Mouse (Mus musculus) intestine, embryonic 15.5 days (tissue): ENCODE measurements at regions not wholly inside any gene's neighbourhood (a gene's known extent, or its start where the extent isn't known, plus 50 kb on each side); places are given as distances from the start of the nearest gene placed in this dataset.

Experiments used
- ATAC-seq: fragments of 200-750 bp; cut with Nextera tagmentation; 2 replicates; pipeline ENCODE4 v1.8.0; 2017; ENCODE audit warnings: moderate TSS enrichment, moderate library complexity
- H3K27ac ChIP-seq: fragments of 300-500 bp; sonication (generic); 2 replicates; pipeline ENCODE4 v1.5.1; 2015; ENCODE audit warnings: mild to moderate bottlenecking, inconsistent platforms
- H3K27me3 ChIP-seq: fragments of 300-500 bp; sonication (generic); replicated peaks from 2 replicates; pipeline ENCODE4 v1.6.1; 2015; ENCODE audit warnings: inconsistent platforms
- H3K36me3 ChIP-seq: fragments of 300-500 bp; sonication (generic); 2 replicates; pipeline ENCODE4 v1.6.1; 2015; ENCODE audit warnings: inconsistent platforms
- H3K4me1 ChIP-seq: fragments of 300-500 bp; sonication (generic); replicated peaks from 2 replicates; pipeline ENCODE4 v1.6.1; 2015; ENCODE audit warnings: inconsistent platforms
- H3K4me2 ChIP-seq: fragments of 300-500 bp; sonication (generic); replicated peaks from 2 replicates; pipeline ENCODE4 v1.6.1; 2015; ENCODE audit warnings: mild to moderate bottlenecking, inconsistent platforms
- H3K4me3 ChIP-seq: fragments of 300-500 bp; sonication (generic); replicated peaks from 2 replicates; pipeline ENCODE4 v1.5.1; 2015; ENCODE audit warnings: inconsistent platforms
- H3K9ac ChIP-seq: fragments of 300-500 bp; sonication (generic); 2 replicates; pipeline ENCODE4 v1.6.1; 2015; ENCODE audit warnings: inconsistent platforms
- H3K9me3 ChIP-seq: fragments of 300-500 bp; sonication (generic); 2 replicates; pipeline ENCODE4 v1.6.1; 2016; ENCODE audit warnings: inconsistent platforms
- WGBS: fragments of 180-500 bp; shearing (Covaris S2); methylation state at CpG from one replicate; pipeline ENCODE4 v1.1.7; 2015; 5-methylcytosine and 5-hydroxymethylcytosine counted together

GRCm38 (mm10) chr1:189584831-189585230 lies 103.1 kb downstream of the Cenpf start:
- H3K4me1 ChIP-seq: 0 out of 2 replicates have a peak, but pooled peaks cover 3% of the 10 kb centered on the region
- ATAC-seq: no peak
- H3K27me3 ChIP-seq: no peaks in the 10 kb centered on the region
- H3K4me2 ChIP-seq: no peak overlapping the region
- H3K36me3 ChIP-seq: no peaks in the 10 kb centered on the region
- no peak overlapping the region for H3K4me3 ChIP-seq
- H3K9me3 ChIP-seq: no peaks in the 10 kb centered on the region
- 40% methylated on average over 3 of the region's 3 CpGs for WGBS
- no peak overlapping the region for H3K27ac ChIP-seq
- no peak overlapping the region for H3K9ac ChIP-seq

GRCm38 (mm10) chr1:189581427-189581826 lies 106.5 kb downstream of the Cenpf start:
- Histone ChIP-seq H3K27ac (no peak overlapping the region), H3K9ac (no peak overlapping the region), H3K36me3 (no peaks in the 10 kb centered on the region), H3K4me2 (no peak overlapping the region), H3K4me1 (0 out of 2 replicates have a peak, but pooled peaks cover 9% of the 10 kb centered on the region), H3K4me3 (no peak overlapping the region), H3K9me3 (no peaks in the 10 kb centered on the region), H3K27me3 (no peaks in the 10 kb centered on the region)
- WGBS: 77% methylated on average over 4 of the region's 4 CpGs
- ATAC-seq: no peak

DNA sequence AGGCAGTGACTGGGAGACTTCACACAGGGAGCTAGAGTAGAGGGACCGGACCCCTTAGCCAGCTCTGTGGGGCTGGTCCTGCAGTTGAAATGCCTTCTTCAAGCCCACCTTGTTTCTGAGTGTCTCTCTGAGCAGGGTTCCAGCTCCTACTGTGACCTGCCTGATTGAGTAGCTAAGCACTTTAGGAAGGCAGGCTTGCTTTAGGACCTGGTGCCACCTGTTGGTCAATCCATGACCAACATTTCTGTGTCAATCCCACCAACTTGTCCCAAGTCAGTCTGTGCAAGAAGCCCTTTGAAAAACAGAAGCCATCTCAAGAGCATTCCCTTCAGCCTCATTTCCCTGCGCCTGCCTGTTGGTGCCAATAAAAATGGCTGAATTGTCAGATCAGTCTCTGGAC lies 108.5 kb downstream of the Cenpf start:
- no peaks in the 10 kb centered on the region for H3K9me3 ChIP-seq
- WGBS: 75% methylated on average over 2 of the region's 2 CpGs
- no peaks in the 10 kb centered on the region for H3K27me3 ChIP-seq
- 0 out of 2 replicates have a peak, but pooled peaks cover 9% of the 10 kb centered on the region for H3K4me1 ChIP-seq
- H3K4me2 ChIP-seq: no peak overlapping the region
- peak; percentile 39; the same call in 1 of the 2 replicates for ATAC-seq
- no peak overlapping the region for H3K4me3 ChIP-seq
- H3K9ac ChIP-seq: no peak overlapping the region
- H3K27ac ChIP-seq: no peak overlapping the region
- H3K36me3 ChIP-seq: no peaks in the 10 kb centered on the region

DNA sequence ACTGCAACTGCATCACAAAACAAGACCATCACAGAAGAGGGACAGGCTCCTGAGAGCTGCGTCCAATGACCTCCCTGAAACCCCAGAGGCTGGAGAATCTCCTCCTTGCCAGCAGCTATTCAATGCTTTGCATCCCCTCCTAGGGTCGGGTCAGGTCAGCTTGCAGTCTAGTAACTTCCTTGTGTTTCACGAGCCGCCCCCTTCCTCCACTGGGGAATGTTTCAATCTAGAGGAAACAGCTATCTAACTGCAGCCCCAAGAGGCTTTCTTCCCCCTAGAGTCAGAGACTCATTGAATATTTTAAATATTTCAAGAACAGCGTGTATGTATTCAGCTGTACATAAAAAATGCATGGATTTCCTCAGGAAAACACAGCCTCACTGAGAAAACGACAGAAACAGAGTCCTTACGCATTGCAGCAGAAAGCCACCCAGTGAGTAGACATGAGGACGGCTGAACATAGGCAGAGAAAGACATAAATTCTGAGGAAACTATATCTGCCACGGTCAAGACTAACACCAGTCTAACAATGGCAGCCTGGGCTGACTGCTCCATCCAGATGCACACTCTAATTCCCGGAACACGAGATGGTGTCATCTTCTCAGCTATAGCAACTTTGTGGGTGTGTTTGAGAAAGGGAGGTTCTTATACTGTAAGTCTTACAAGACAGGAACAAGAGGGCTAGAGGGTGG lies 111.4 kb downstream of the Cenpf start:
- Histone ChIP-seq H3K4me3 (no peak overlapping the region), H3K9ac (no peak overlapping the region), H3K4me1 (0 out of 2 replicates have a peak, but pooled peaks cover 9% of the 10 kb centered on the region), H3K4me2 (no peak overlapping the region), H3K9me3 (no peaks in the 10 kb centered on the region), H3K36me3 (no peaks in the 10 kb centered on the region), H3K27me3 (no peaks in the 10 kb centered on the region), H3K27ac (peak overlapping the region; percentile 15; the same call in 1 of the 2 replicates)
- WGBS: 35% methylated on average over 11 of the region's 11 CpGs
- ATAC-seq: no peak; the same call in 1 of the 2 replicates

GRCm38 (mm10) chr1:189575525-189576240 lies 112.2 kb downstream of the Cenpf start:
- ATAC-seq: no peak
- 86% methylated on average over 10 of the region's 10 CpGs for WGBS
- no peak overlapping the region for H3K27ac ChIP-seq
- H3K27me3 ChIP-seq: no peaks in the 10 kb centered on the region
- H3K9ac ChIP-seq: no peak overlapping the region
- no peaks in the 10 kb centered on the region for H3K36me3 ChIP-seq
- H3K4me1 ChIP-seq: 0 out of 2 replicates have a peak, but pooled peaks cover 9% of the 10 kb centered on the region
- H3K9me3 ChIP-seq: no peaks in the 10 kb centered on the region
- H3K4me2 ChIP-seq: no peak overlapping the region
- no peak overlapping the region for H3K4me3 ChIP-seq

DNA sequence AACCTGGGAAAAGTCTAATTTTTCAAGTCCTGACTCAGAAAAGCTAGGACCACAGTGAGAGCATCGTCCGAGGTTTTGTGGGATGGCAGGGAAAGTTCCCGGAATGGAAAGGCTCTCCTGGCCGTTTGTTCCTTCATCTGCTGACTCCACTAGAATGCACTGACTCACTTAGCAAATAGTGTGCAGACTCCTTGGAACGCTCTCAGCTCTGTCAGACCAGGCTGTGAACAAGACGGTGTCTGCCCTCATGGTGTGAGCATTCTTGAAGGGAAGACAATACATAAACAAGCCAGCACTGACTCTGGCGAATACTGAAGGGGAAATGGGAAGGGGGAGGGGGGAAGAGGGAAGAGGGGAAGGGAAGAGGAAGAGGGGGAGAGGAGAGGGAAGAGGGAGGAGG lies 121.4 kb downstream of the Cenpf start:
- no peaks in the 10 kb centered on the region for H3K9me3 ChIP-seq
- WGBS: 26% methylated on average over 7 of the region's 7 CpGs
- H3K9ac ChIP-seq: no peak overlapping the region
- ATAC-seq: no peak
- no peaks in the 10 kb centered on the region for H3K4me1 ChIP-seq
- no peak overlapping the region for H3K4me3 ChIP-seq
- H3K4me2 ChIP-seq: no peak overlapping the region
- no peak overlapping the region for H3K27ac ChIP-seq
- no peaks in the 10 kb centered on the region for H3K27me3 ChIP-seq
- no peaks in the 10 kb centered on the region for H3K36me3 ChIP-seq

DNA sequence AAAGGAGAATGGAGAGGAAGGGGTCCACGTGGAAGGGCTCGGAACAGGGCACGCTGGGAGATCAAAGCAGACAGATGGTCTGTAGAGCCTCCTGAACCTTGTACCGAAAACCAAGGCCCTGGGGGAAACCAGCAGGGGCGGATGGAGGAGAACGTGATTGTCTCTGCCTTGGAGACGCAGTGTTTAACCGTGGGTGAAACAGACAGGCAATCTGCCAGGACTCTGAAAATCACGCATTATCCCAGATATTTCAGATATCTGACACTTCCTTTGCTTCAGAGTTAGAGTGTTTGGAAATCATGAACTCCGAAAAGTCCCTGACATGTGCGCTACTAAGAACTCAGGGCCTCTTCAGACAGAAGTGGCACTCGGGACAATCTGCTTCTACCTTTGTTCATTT lies 126.1 kb downstream of the Cenpf start:
- Histone ChIP-seq H3K27me3 (no peaks in the 10 kb centered on the region), H3K4me2 (no peak overlapping the region), H3K36me3 (no peaks in the 10 kb centered on the region), H3K9ac (no peak overlapping the region), H3K4me1 (no peaks in the 10 kb centered on the region), H3K9me3 (no peaks in the 10 kb centered on the region), H3K4me3 (no peak overlapping the region), H3K27ac (no peak overlapping the region)
- no peak for ATAC-seq
- 85% methylated on average over 12 of the region's 12 CpGs for WGBS

- no peak for ATAC-seq
- Histone ChIP-seq H3K4me1 (no peaks in the 10 kb centered on the region), H3K4me3 (no peak overlapping the region), H3K9me3 (no peaks in the 10 kb centered on the region), H3K27ac (no peak overlapping the region), H3K36me3 (no peaks in the 10 kb centered on the region), H3K4me2 (peak overlapping the region; percentile 21; the same call in 1 of the 2 replicates), H3K9ac (no peak overlapping the region), H3K27me3 (no peaks in the 10 kb centered on the region)
- 28% methylated on average over 10 of the region's 10 CpGs for WGBS
These were observed 127.3 kb downstream of the Cenpf start for GRCm38 (mm10) chr1:189560576-189560975.

DNA sequence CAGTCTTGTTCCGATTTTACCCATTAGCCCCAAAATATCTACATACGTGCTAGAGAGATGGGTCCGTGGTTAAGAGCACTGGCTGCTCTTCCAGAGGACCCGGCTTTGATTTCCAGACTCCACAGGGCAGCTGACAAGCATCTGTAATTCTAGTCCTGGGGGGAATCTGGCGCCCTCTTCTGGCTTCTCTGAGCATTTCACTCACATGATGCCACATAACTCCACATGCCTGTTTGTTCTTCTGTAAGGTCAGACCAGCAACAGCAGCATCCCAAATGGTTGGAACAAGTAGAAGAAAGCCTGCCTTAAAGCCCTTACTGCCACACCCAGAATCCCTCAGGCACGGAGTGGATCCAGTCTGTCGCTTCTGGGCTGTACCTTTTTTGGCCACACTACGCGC lies 137.0 kb downstream of the Cenpf start:
- 88% methylated on average over 9 of the region's 9 CpGs for WGBS
- H3K9ac ChIP-seq: no peak overlapping the region

GRCm38 (mm10) chr1:189532834-189533233 lies 130.8 kb upstream of the Kcnk2 start:
- no peak for ATAC-seq
- Histone ChIP-seq H3K9me3 (no peaks in the 10 kb centered on the region), H3K4me2 (no peak overlapping the region), H3K27ac (no peak overlapping the region), H3K27me3 (no peaks in the 10 kb centered on the region), H3K4me3 (no peak overlapping the region), H3K36me3 (no peaks in the 10 kb centered on the region), H3K9ac (no peak overlapping the region), H3K4me1 (no peaks in the 10 kb centered on the region)
- 86% methylated on average over 2 of the region's 2 CpGs for WGBS

More for the DNA sequence above, 137.0 kb downstream of the Cenpf start:
- Histone ChIP-seq H3K4me3 (no peak overlapping the region), H3K9me3 (no peaks in the 10 kb centered on the region), H3K36me3 (no peaks in the 10 kb centered on the region), H3K4me2 (no peak overlapping the region), H3K27me3 (no peaks in the 10 kb centered on the region), H3K4me1 (no peaks in the 10 kb centered on the region), H3K27ac (no peak overlapping the region)
- no peak for ATAC-seq

- no peak overlapping the region for H3K4me3 ChIP-seq
- H3K36me3 ChIP-seq: no peaks in the 10 kb centered on the region
- 75% methylated on average over 5 of the region's 5 CpGs for WGBS
- H3K27me3 ChIP-seq: no peaks in the 10 kb centered on the region
- H3K27ac ChIP-seq: no peak overlapping the region
- H3K9ac ChIP-seq: no peak overlapping the region
- ATAC-seq: no peak
- H3K9me3 ChIP-seq: no peaks in the 10 kb centered on the region
- no peaks in the 10 kb centered on the region for H3K4me1 ChIP-seq
- H3K4me2 ChIP-seq: no peak overlapping the region
These were observed 124.3 kb upstream of the Kcnk2 start for GRCm38 (mm10) chr1:189526329-189526728.

DNA sequence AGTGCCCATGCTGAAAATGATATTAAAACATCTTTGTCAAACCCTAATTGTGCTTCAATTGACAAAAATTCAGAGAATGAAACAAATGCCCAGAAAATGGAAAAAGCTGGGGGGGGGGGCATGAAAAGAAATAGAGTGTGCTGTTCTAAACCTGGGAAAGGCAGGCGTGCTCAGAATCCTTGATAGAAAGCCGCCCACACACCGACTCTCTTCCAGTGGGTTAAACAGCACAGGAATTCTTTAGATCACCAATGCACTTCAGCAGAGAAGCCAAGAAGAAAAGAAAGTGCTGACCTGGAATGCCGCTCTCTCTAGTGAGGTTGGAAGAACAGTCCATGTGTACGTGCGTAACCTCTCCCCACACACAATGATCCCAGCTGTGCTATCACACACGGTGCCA lies 113.4 kb upstream of the Kcnk2 start:
- Histone ChIP-seq H3K36me3 (no peaks in the 10 kb centered on the region), H3K27ac (no peak overlapping the region), H3K4me2 (no peak overlapping the region), H3K9me3 (no peaks in the 10 kb centered on the region), H3K9ac (no peak overlapping the region), H3K4me1 (no peaks in the 10 kb centered on the region), H3K4me3 (no peak overlapping the region), H3K27me3 (no peaks in the 10 kb centered on the region)
- WGBS: 81% methylated on average over 7 of the region's 7 CpGs
- no peak for ATAC-seq

DNA sequence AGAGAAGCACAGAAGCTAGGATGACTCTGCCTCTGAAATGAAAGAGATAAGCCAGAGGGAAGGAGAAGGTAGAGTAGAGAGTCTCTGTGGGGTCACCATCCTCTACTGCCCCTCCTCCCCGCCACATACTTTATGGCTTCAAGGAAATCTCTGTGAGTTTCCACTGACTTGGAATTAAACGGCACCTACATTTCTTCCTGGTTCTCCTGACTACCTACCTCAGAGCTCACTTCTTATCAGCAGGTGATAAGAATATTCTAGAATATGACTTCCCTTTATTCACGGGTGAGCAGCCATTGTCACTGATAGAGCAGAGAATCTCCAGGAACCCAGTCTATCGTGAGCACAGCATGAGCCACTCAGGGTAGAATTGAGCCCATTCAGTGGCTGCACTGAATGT lies 111.3 kb upstream of the Kcnk2 start:
- Histone ChIP-seq H3K4me1 (no peaks in the 10 kb centered on the region), H3K27ac (no peak overlapping the region), H3K9ac (no peak overlapping the region), H3K4me2 (no peak overlapping the region), H3K36me3 (no peaks in the 10 kb centered on the region), H3K27me3 (no peaks in the 10 kb centered on the region), H3K9me3 (no peaks in the 10 kb centered on the region), H3K4me3 (no peak overlapping the region)
- ATAC-seq: peak; percentile 56
- 67% methylated on average over 4 of the region's 4 CpGs for whole genome bisulfite sequencing
